Mouse (Mus musculus) ES-Bruce4 (cell line): Measurements from ENCODE around the gene Dennd2a. TPM values are rescaled to one million over a fixed set of nuclear protein-coding genes. Genes with fewer than 3 reads are reported as not detected.

Experiments
- H3K27ac ChIP-seq: 2 replicates; pipeline ENCODE4 v1.5.1; 2012; ENCODE audit warnings: low read length, inconsistent platforms; ENCODE audit not compliant: insufficient read depth
- H3K27me3 ChIP-seq: 2 replicates; pipeline ENCODE4 v1.6.1; 2012; ENCODE audit warnings: mild to moderate bottlenecking, low read length, inconsistent platforms; ENCODE audit not compliant: control insufficient read depth, poor library complexity, insufficient read depth, severe bottlenecking
- H3K36me3 ChIP-seq: 2 replicates; pipeline ENCODE4 v1.6.1; 2012; ENCODE audit warnings: inconsistent platforms, mild to moderate bottlenecking, low read length, moderate library complexity; ENCODE audit not compliant: control insufficient read depth, poor library complexity, insufficient read depth, severe bottlenecking
- H3K4me1 ChIP-seq: one replicate; pipeline ENCODE4 v1.8.1; 2011; ENCODE audit warnings: low read length; ENCODE audit not compliant: control insufficient read depth, insufficient read depth
- H3K4me3 ChIP-seq: 2 replicates; pipeline ENCODE4 v1.5.1; 2011; ENCODE audit warnings: low read depth, mild to moderate bottlenecking, low read length
- H3K9ac ChIP-seq: 2 replicates; pipeline ENCODE4 v1.6.1; 2012; ENCODE audit warnings: low read depth, mild to moderate bottlenecking, inconsistent platforms; ENCODE audit not compliant: poor library complexity, severe bottlenecking
- H3K9me3 ChIP-seq: replicated peaks from 2 replicates; pipeline ENCODE4 v1.6.1; 2012; ENCODE audit warnings: mild to moderate bottlenecking, low read length, inconsistent platforms; ENCODE audit not compliant: control insufficient read depth, poor library complexity, insufficient read depth, severe bottlenecking
- CTCF ChIP-seq: IDR thresholded peaks from one replicate; pipeline ENCODE4 v1.8.1; 2011; ENCODE audit warnings: low read depth, low read length
- EP300 ChIP-seq: IDR thresholded peaks from 2 replicates; pipeline ENCODE4 v1.6.1; 2011; ENCODE audit warnings: low read depth, low read length; ENCODE audit not compliant: insufficient read depth
- POLR2A ChIP-seq: IDR thresholded peaks from one replicate; pipeline ENCODE4 v1.8.1; 2011; ENCODE audit warnings: low read length; ENCODE audit not compliant: insufficient read depth
- polyA plus RNA-seq: library from polyadenylated mRNA; stranded (reverse); fragments of >200 nt; gene quantifications from 2 replicates; pipeline ENCODE4 v1.2.4, GENCODE M21; 2011; ENCODE audit warnings: low read depth; ENCODE audit not compliant: missing spikeins, insufficient read depth, insufficient read length

The Dennd2a gene
- polyA plus RNA-seq, 1 experiment, result 29.8 TPM

- Histone ChIP-seq H3K36me3 (no peaks in the 10 kb centered on the region), H3K4me3 (no peak overlapping the region), H3K27ac (no peak overlapping the region), H3K27me3 (no peaks in the 10 kb centered on the region), H3K9me3 (no peaks in the 10 kb centered on the region), H3K4me1 (peaks cover 7% of the 10 kb centered on the region), H3K9ac (no peak overlapping the region)
- no peak for TF ChIP-seq POLR2A
- no peak for TF ChIP-seq EP300
- TF ChIP-seq CTCF, result no peak
Observed at GRCm38 (mm10) chr6:39474424-39474823, 83.2 kb downstream of the Dennd2a start.

- no peak overlapping the region for H3K4me3 ChIP-seq
- TF ChIP-seq CTCF (no peak), POLR2A (no peak), EP300 (no peak)
- H3K36me3 ChIP-seq, result no peaks in the 10 kb centered on the region
- H3K9ac ChIP-seq, result no peak overlapping the region
- H3K4me1 ChIP-seq, result peaks cover 7% of the 10 kb centered on the region
- H3K27ac ChIP-seq, result no peak overlapping the region
- no peaks in the 10 kb centered on the region for H3K9me3 ChIP-seq
- no peaks in the 10 kb centered on the region for H3K27me3 ChIP-seq
Observed at GRCm38 (mm10) chr6:39472837-39473236, 84.8 kb downstream of the Dennd2a start.

- Histone ChIP-seq H3K36me3 (no peaks in the 10 kb centered on the region), H3K4me3 (no peak overlapping the region), H3K9ac (no peak overlapping the region), H3K27ac (no peak overlapping the region), H3K27me3 (no peaks in the 10 kb centered on the region), H3K9me3 (no peaks in the 10 kb centered on the region), H3K4me1 (peaks cover 7% of the 10 kb centered on the region)
- TF ChIP-seq EP300, result no peak
- no peak for TF ChIP-seq CTCF
- no peak for TF ChIP-seq POLR2A
Observed at GRCm38 (mm10) chr6:39472271-39472670, 85.4 kb downstream of the Dennd2a start.

GRCm38 (mm10) chr6:39470076-39470475 is 87.6 kb downstream of the Dennd2a start:
- H3K36me3 ChIP-seq, result no peaks in the 10 kb centered on the region
- H3K27me3 ChIP-seq, result no peaks in the 10 kb centered on the region
- H3K9me3 ChIP-seq, result no peaks in the 10 kb centered on the region
- no peak overlapping the region for H3K27ac ChIP-seq
- TF ChIP-seq POLR2A, result no peak
- TF ChIP-seq EP300, result no peak
- no peak for TF ChIP-seq CTCF
- peak overlapping the region; percentile 43 for H3K4me3 ChIP-seq
- peak overlapping the region; percentile 7 for H3K9ac ChIP-seq
- peaks cover 7% of the 10 kb centered on the region for H3K4me1 ChIP-seq

GRCm38 (mm10) chr6:39469427-39469826 is 88.2 kb downstream of the Dennd2a start:
- Histone ChIP-seq H3K9ac (no peak overlapping the region), H3K27me3 (no peaks in the 10 kb centered on the region), H3K36me3 (no peaks in the 10 kb centered on the region), H3K9me3 (no peaks in the 10 kb centered on the region), H3K4me1 (peaks cover 3% of the 10 kb centered on the region), H3K27ac (peak overlapping the region; percentile 9; the same call in 1 of the 2 replicates), H3K4me3 (no peak overlapping the region)
- TF ChIP-seq POLR2A (no peak), EP300 (peak; percentile 25; the same call in 1 of the 2 replicates)

- Histone ChIP-seq H3K9ac (no peak overlapping the region), H3K9me3 (peaks cover 4% of the 10 kb centered on the region), H3K36me3 (no peaks in the 10 kb centered on the region), H3K27ac (no peak overlapping the region), H3K4me3 (no peak overlapping the region), H3K4me1 (no peaks in the 10 kb centered on the region), H3K27me3 (no peaks in the 10 kb centered on the region)
- peak; percentile 76 for TF ChIP-seq CTCF
- no peak for TF ChIP-seq POLR2A
- TF ChIP-seq EP300, result no peak
Observed at GRCm38 (mm10) chr6:39462621-39463538, 94.8 kb downstream of the Dennd2a start.
